Mouse (Mus musculus) brain, embryonic 14.5 days (tissue): ENCODE measurements at regions not wholly inside any gene's neighbourhood (a gene's known extent, or its start where the extent isn't known, plus 50 kb on each side); places are given as distances from the start of the nearest gene placed in this dataset.

Source experiments
- CTCF ChIP-seq: fragments of 200-500 bp; IDR thresholded peaks from 2 replicates; pipeline ENCODE4 v1.5.1; 2012; ENCODE audit warnings: inconsistent platforms, mild to moderate bottlenecking, moderate library complexity, borderline replicate concordance; ENCODE audit not compliant: insufficient read depth, insufficient read length; ENCODE audit errors: extremely low read depth
- POLR2A ChIP-seq: fragments of 200-500 bp; IDR thresholded peaks from 2 replicates; pipeline ENCODE4 v1.6.1; 2012; ENCODE audit warnings: mild to moderate bottlenecking, inconsistent platforms, borderline replicate concordance; ENCODE audit not compliant: poor library complexity, insufficient read depth, insufficient read length, severe bottlenecking; ENCODE audit errors: extremely low read depth

DNA sequence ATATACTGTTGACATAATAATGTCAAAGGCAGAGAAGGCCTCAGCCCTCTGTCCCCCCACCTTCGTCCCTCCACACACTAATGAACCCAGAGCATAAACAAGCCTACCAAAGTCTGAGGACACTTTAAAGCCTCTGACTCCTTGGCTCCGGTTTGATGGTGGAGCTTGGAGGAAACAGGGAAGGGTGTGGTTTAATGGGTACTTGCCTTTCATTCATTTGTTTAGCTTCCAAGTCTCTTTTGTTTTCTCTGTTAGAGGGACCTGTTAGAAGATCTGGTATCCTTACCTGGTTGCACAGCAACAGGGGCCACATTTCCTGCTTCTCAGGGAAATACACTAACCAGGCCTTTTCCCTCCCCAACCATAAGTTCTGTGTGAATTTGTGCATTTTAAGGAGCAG is 168.9 kb upstream of the Etaa1 start:
- TF ChIP-seq CTCF (no peak), POLR2A (no peak)
